Comparison of ENCODE assay signal across 11 mouse cellular contexts in the genomic region with DNA sequence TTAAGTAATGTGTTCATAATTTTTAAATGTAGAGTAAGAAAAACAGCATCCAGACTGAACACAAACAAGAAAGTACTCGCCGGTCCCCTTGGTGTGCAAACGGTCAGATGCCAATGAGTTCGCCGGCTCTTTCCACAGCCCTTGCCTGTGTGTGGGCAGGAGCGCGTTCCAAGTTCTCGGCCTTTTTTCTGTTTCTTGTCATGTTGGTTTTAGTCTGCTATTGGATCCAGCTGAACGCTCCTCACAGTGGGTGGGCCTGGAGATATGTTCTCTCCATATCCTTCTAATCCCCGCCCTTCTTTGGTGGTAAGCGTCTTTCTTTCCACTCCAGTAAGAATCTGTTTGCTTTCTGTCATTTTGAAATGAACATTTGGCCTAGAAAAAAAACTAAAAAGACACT.
DNase-seq lines count a peak whose midpoint lies in the region; ATAC-seq and TF ChIP-seq lines count a peak whose summit lies in the region.
"Had no signal": no experiment of that assay in that cellular context is flagged by ENCODE, and none has a peak within 500 bp of the region (broad histone marks: within the 10 kb centered on the region; RNA-seq: fewer than 3 reads in every experiment).

No protein-coding gene starts in this region.

- peak overlapping the region; percentile 31 for H3K4me2 ChIP-seq in intestine, embryonic 14.5 days (ENCODE audit: low read length)
- no peak overlapping the region for H3K4me2 ChIP-seq in intestine, postnatal 0 days (replicated peaks; ENCODE audit: low read depth)
- no peak overlapping the region for H3K4me2 ChIP-seq in midbrain, embryonic 14.5 days (ENCODE audit: low read length)
- no peak overlapping the region for H3K4me2 ChIP-seq in midbrain, embryonic 15.5 days
- peak overlapping the region; percentile 13 for H3K4me2 ChIP-seq in intestine, embryonic 16.5 days (ENCODE audit: low read depth, low read length)
- H3K4me2 ChIP-seq in stomach, postnatal 0 days (replicated peaks; ENCODE audit: low read depth), result peak overlapping the region; percentile 9; the same call in 1 of the 2 replicates
- H3K4me2 ChIP-seq: hindbrain, embryonic 13.5 days had no signal

- H3K36me3 ChIP-seq in intestine, embryonic 14.5 days (ENCODE audit: control insufficient read depth, insufficient read depth, low read length), result no peaks in the 10 kb centered on the region
- H3K36me3 ChIP-seq in intestine, postnatal 0 days (ENCODE audit: control insufficient read depth, insufficient read depth), result no peaks in the 10 kb centered on the region
- H3K36me3 ChIP-seq in midbrain, embryonic 14.5 days (ENCODE audit: control insufficient read depth, insufficient read depth, low read length), result no peaks in the 10 kb centered on the region
- H3K36me3 ChIP-seq in midbrain, embryonic 15.5 days (replicated peaks), result no peaks in the 10 kb centered on the region
- H3K36me3 ChIP-seq in intestine, embryonic 16.5 days (ENCODE audit: control insufficient read depth, insufficient read depth, low read length), result no peaks in the 10 kb centered on the region
- H3K36me3 ChIP-seq in stomach, postnatal 0 days (ENCODE audit: control insufficient read depth, insufficient read depth, low read length), result no peaks in the 10 kb centered on the region
- H3K36me3 ChIP-seq: hindbrain, embryonic 13.5 days had no signal

- 31% methylated on average over 11 of the region's 11 CpGs for WGBS in intestine, embryonic 14.5 days
- WGBS in intestine, postnatal 0 days, result 60% methylated on average over 11 of the region's 11 CpGs
- WGBS in midbrain, embryonic 14.5 days, result 41% methylated on average over 11 of the region's 11 CpGs
- 37% methylated on average over 11 of the region's 11 CpGs for WGBS in midbrain, embryonic 15.5 days
- 44% methylated on average over 11 of the region's 11 CpGs for WGBS in intestine, embryonic 16.5 days
- 28% methylated on average over 11 of the region's 11 CpGs for WGBS in stomach, postnatal 0 days

- TF ChIP-seq EP300 in stomach, postnatal 0 days (optimal IDR thresholded peaks at IDR 0.05), result no peak

- no peaks in the 10 kb centered on the region; the same call in 1 of the 2 replicates for H3K4me1 ChIP-seq in intestine, embryonic 14.5 days (replicated peaks; ENCODE audit: control insufficient read depth, insufficient read depth, low read length)
- no peaks in the 10 kb centered on the region for H3K4me1 ChIP-seq in intestine, postnatal 0 days (replicated peaks; ENCODE audit: control insufficient read depth, insufficient read depth, low read length)
- H3K4me1 ChIP-seq in midbrain, embryonic 14.5 days (ENCODE audit: control insufficient read depth, insufficient read depth, low read length), result no peaks in the 10 kb centered on the region
- H3K4me1 ChIP-seq in midbrain, embryonic 15.5 days, result no peaks in the 10 kb centered on the region
- peaks cover 3% of the 10 kb centered on the region for H3K4me1 ChIP-seq in intestine, embryonic 16.5 days (ENCODE audit: control insufficient read depth, insufficient read depth, low read length)
- H3K4me1 ChIP-seq in stomach, postnatal 0 days (replicated peaks; ENCODE audit: control insufficient read depth, insufficient read depth), result no peaks in the 10 kb centered on the region
- H3K4me1 ChIP-seq: hindbrain, embryonic 13.5 days had no signal

- no peak for TF ChIP-seq CTCF in intestine, postnatal 0 days (IDR thresholded peaks at IDR 0.05; ENCODE audit: low read depth)
- no peak for TF ChIP-seq CTCF in stomach, postnatal 0 days (IDR thresholded peaks at IDR 0.05; ENCODE audit: low read depth)

- H3K27me3 ChIP-seq in intestine, embryonic 14.5 days (replicated peaks; ENCODE audit: control insufficient read depth, insufficient read depth, low read length), result no peaks in the 10 kb centered on the region
- H3K27me3 ChIP-seq in intestine, postnatal 0 days (replicated peaks; ENCODE audit: control insufficient read depth, insufficient read depth, low read length), result no peaks in the 10 kb centered on the region
- H3K27me3 ChIP-seq in midbrain, embryonic 14.5 days (ENCODE audit: control insufficient read depth, insufficient read depth, low read length), result no peaks in the 10 kb centered on the region
- no peaks in the 10 kb centered on the region for H3K27me3 ChIP-seq in midbrain, embryonic 15.5 days (replicated peaks)
- H3K27me3 ChIP-seq in intestine, embryonic 16.5 days (replicated peaks; ENCODE audit: control insufficient read depth, insufficient read depth, low read length), result no peaks in the 10 kb centered on the region
- no peaks in the 10 kb centered on the region for H3K27me3 ChIP-seq in stomach, postnatal 0 days (ENCODE audit: control insufficient read depth, insufficient read depth, low read length)
- H3K27me3 ChIP-seq: hindbrain, embryonic 13.5 days had no signal

- peak; percentile 62 for DNase-seq in intestine, embryonic 14.5 days (ENCODE audit: low spot score)
- peak; percentile 31 for DNase-seq in midbrain, embryonic 14.5 days
- peak; percentile 21 for DNase-seq in stomach, postnatal 0 days (ENCODE audit: low spot score)
- DNase-seq in frontal cortex, postnatal 14 days (ENCODE audit: low spot score in 2 of 2), result no peak
- DNase-seq in right cerebral cortex, postnatal 25 days, result no peak
- DNase-seq: cerebellum, adult 11 months; thymus, postnatal 14 days had no signal

- H3K9ac ChIP-seq in intestine, embryonic 14.5 days (ENCODE audit: low read length), result no peak overlapping the region
- H3K9ac ChIP-seq in intestine, postnatal 0 days (ENCODE audit: low read depth, low read length), result no peak overlapping the region
- H3K9ac ChIP-seq in midbrain, embryonic 14.5 days (replicated peaks; ENCODE audit: low read length), result no peak overlapping the region
- no peak overlapping the region for H3K9ac ChIP-seq in midbrain, embryonic 15.5 days
- no peak overlapping the region for H3K9ac ChIP-seq in intestine, embryonic 16.5 days (ENCODE audit: low read depth, low read length)
- H3K9ac ChIP-seq in stomach, postnatal 0 days (ENCODE audit: low read length), result no peak overlapping the region
- H3K9ac ChIP-seq: hindbrain, embryonic 13.5 days had no signal

- ATAC-seq in intestine, embryonic 14.5 days (replicated peaks; ENCODE audit: low FRiP score, low TSS enrichment, low read depth), result no peak
- ATAC-seq in intestine, postnatal 0 days, result no peak
- no peak for ATAC-seq in midbrain, embryonic 14.5 days (ENCODE audit: low FRiP score, low TSS enrichment)
- ATAC-seq in midbrain, embryonic 15.5 days (replicated peaks), result no peak
- ATAC-seq in intestine, embryonic 16.5 days, result peak; percentile 72
- peak; percentile 75; the same call in 1 of the 2 replicates for ATAC-seq in stomach, postnatal 0 days (ENCODE audit: low FRiP score, low TSS enrichment)

- H3K9me3 ChIP-seq in intestine, embryonic 14.5 days (ENCODE audit: control insufficient read depth, low read length), result no peaks in the 10 kb centered on the region
- H3K9me3 ChIP-seq in intestine, postnatal 0 days (ENCODE audit: control insufficient read depth), result no peaks in the 10 kb centered on the region
- no peaks in the 10 kb centered on the region for H3K9me3 ChIP-seq in midbrain, embryonic 14.5 days (ENCODE audit: control insufficient read depth, low read length)
- no peaks in the 10 kb centered on the region for H3K9me3 ChIP-seq in midbrain, embryonic 15.5 days
- H3K9me3 ChIP-seq in intestine, embryonic 16.5 days (ENCODE audit: control insufficient read depth, low read length), result no peaks in the 10 kb centered on the region
- H3K9me3 ChIP-seq in stomach, postnatal 0 days (ENCODE audit: control insufficient read depth, low read length), result no peaks in the 10 kb centered on the region
- H3K9me3 ChIP-seq: hindbrain, embryonic 13.5 days had no signal

- H3K27ac ChIP-seq in intestine, embryonic 14.5 days (ENCODE audit: low read depth), result peak overlapping the region; percentile 16; the same call in 1 of the 2 replicates
- H3K27ac ChIP-seq in intestine, postnatal 0 days (ENCODE audit: low read depth, low read length), result no peak overlapping the region
- H3K27ac ChIP-seq in midbrain, embryonic 14.5 days (replicated peaks; ENCODE audit: low read depth, low read length), result no peak overlapping the region
- no peak overlapping the region for H3K27ac ChIP-seq in midbrain, embryonic 15.5 days
- 0 out of 2 replicates have a peak overlapping the region, but pooled peaks have one; percentile 2 for H3K27ac ChIP-seq in intestine, embryonic 16.5 days (ENCODE audit: low read length)
- H3K27ac ChIP-seq in stomach, postnatal 0 days (replicated peaks), result peak overlapping the region; percentile 24; the same call in 1 of the 2 replicates
- H3K27ac ChIP-seq: hindbrain, embryonic 13.5 days had no signal

- no peak overlapping the region for H3K4me3 ChIP-seq in intestine, embryonic 14.5 days (ENCODE audit: low read depth, low read length)
- no peak overlapping the region for H3K4me3 ChIP-seq in intestine, postnatal 0 days (ENCODE audit: low read depth, low read length)
- no peak overlapping the region for H3K4me3 ChIP-seq in midbrain, embryonic 14.5 days (replicated peaks; ENCODE audit: low read depth, low read length)
- H3K4me3 ChIP-seq in midbrain, embryonic 15.5 days, result no peak overlapping the region
- H3K4me3 ChIP-seq in intestine, embryonic 16.5 days (ENCODE audit: low read length), result no peak overlapping the region
- no peak overlapping the region for H3K4me3 ChIP-seq in stomach, postnatal 0 days (ENCODE audit: low read depth, low read length)
- H3K4me3 ChIP-seq: hindbrain, embryonic 13.5 days had no signal

Comparison
In these comparisons a context has a peak if more than half of its experiments do, and no peak if none do; other contexts are left out.
1. ATAC-seq: peak in intestine, embryonic 16.5 days (single experiment) and stomach, postnatal 0 days (single experiment); none in intestine, embryonic 14.5 days (single experiment), intestine, postnatal 0 days (single experiment), midbrain, embryonic 14.5 days (single experiment) and midbrain, embryonic 15.5 days (single experiment).
2. H3K27ac ChIP-seq: peak in intestine, embryonic 14.5 days (single experiment), intestine, embryonic 16.5 days (single experiment) and stomach, postnatal 0 days (single experiment); none in intestine, postnatal 0 days (single experiment), midbrain, embryonic 14.5 days (single experiment) and midbrain, embryonic 15.5 days (single experiment).
3. H3K4me2 ChIP-seq: peak in intestine, embryonic 14.5 days (single experiment), intestine, embryonic 16.5 days (single experiment) and stomach, postnatal 0 days (single experiment); none in intestine, postnatal 0 days (single experiment), midbrain, embryonic 14.5 days (single experiment) and midbrain, embryonic 15.5 days (single experiment).
4. DNase-seq: peak in intestine, embryonic 14.5 days (single experiment), midbrain, embryonic 14.5 days (single experiment) and stomach, postnatal 0 days (single experiment); none in frontal cortex, postnatal 14 days (0 of 2) and right cerebral cortex, postnatal 25 days (single experiment).